Mouse (Mus musculus) kidney, embryonic 16.5 days (tissue): ENCODE results near the gene D16Ertd472e. TPM values are rescaled to one million over a fixed set of nuclear protein-coding genes. Genes with fewer than 3 reads are reported as not detected.

Source experiments
- ATAC-seq: fragments of 200-750 bp; cut with Nextera tagmentation; 2 replicates; pipeline ENCODE4 v1.8.0; 2017; ENCODE audit warnings: moderate TSS enrichment; ENCODE audit not compliant: low FRiP score, low TSS enrichment
- H3K27ac ChIP-seq: fragments of 300-500 bp; sonication (generic); 2 replicates; pipeline ENCODE4 v1.5.1; 2014; ENCODE audit warnings: low read length
- H3K27me3 ChIP-seq: fragments of 300-500 bp; sonication (generic); 2 replicates; pipeline ENCODE4 v1.6.1; 2014; ENCODE audit warnings: low read length, control low read depth, mixed read lengths; ENCODE audit not compliant: insufficient read depth
- H3K36me3 ChIP-seq: fragments of 300-500 bp; sonication (generic); 2 replicates; pipeline ENCODE4 v1.6.1; 2014; ENCODE audit warnings: low read length, control low read depth, mixed read lengths; ENCODE audit not compliant: insufficient read depth
- H3K4me1 ChIP-seq: fragments of 300-500 bp; sonication (generic); 2 replicates; pipeline ENCODE4 v1.6.1; 2014; ENCODE audit warnings: low read length, control low read depth, mixed read lengths; ENCODE audit not compliant: insufficient read depth
- H3K4me2 ChIP-seq: fragments of 300-500 bp; sonication (generic); replicated peaks from 2 replicates; pipeline ENCODE4 v1.6.1; 2014; ENCODE audit warnings: low read depth, low read length
- H3K4me3 ChIP-seq: fragments of 300-500 bp; sonication (generic); 2 replicates; pipeline ENCODE4 v1.5.1; 2014; ENCODE audit warnings: mild to moderate bottlenecking, low read length
- H3K9ac ChIP-seq: fragments of 300-500 bp; sonication (generic); replicated peaks from 2 replicates; pipeline ENCODE4 v1.6.1; 2014; ENCODE audit warnings: low read length
- H3K9me3 ChIP-seq: fragments of 300-500 bp; sonication (generic); 2 replicates; pipeline ENCODE4 v1.6.1; 2016; ENCODE audit warnings: low read length, control low read depth
- WGBS: fragments of 180-500 bp; shearing (Covaris S2); extraction: QIAGEN DNeasy Blood & Tissue Kit; methylation state at CpG from one replicate; pipeline ENCODE4 v1.1.7; 2014; 5-methylcytosine and 5-hydroxymethylcytosine counted together
- polyA plus RNA-seq: library from polyadenylated mRNA; unstranded; fragments of >200 nt; fragmentation: Nextera tagmentation; extraction: Ambion mirVana; gene quantifications from 2 replicates; pipeline ENCODE4 v1.2.1, GENCODE M21; 2015

Gene D16Ertd472e
- polyA plus RNA-seq, 1 experiment from 2014 or later, result 11.9 TPM

DNA sequence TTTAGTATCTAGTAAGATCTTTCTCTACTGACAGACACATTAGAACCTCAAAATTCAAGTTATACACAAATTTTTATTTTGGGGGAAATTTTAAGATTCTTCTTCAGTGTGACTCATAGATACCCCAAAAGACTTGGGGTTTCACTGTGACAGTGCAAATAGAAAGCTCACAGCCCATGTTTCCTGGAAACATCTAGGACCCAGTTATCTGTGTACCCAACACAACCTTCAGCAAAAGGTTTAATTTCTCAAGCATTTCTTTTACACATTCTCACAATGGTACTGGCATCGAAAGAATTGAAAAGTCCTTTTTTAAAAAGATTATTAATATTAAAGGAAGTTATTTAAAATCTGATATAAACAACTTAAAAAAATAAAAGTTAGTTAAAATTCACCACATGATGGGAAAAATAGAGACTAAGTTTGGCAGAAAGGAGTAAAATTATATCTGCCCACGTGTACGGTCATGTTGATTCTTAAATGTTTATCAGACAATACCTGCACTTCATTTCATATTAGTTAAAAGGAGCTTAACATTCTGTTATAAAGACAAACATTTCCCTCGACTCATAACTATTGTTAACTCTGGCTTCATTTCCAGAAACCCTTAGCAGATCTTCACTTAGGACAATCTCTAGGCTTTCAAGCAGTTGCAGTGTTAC, 1.2 kb downstream of the D16Ertd472e start:
- peaks cover 8% of the 10 kb centered on the region for H3K4me1 ChIP-seq
- H3K9ac ChIP-seq, result peak overlapping the region; percentile 86
- H3K4me2 ChIP-seq, result peak overlapping the region; percentile 58
- H3K27me3 ChIP-seq, result no peaks in the 10 kb centered on the region
- no peak for ATAC-seq
- H3K9me3 ChIP-seq, result 0 out of 2 replicates have a peak, but pooled peaks cover under 1% of the 10 kb centered on the region
- 32% methylated on average over 4 of the region's 4 CpGs for WGBS
- H3K4me3 ChIP-seq, result peak overlapping the region; percentile 64
- no peaks in the 10 kb centered on the region for H3K36me3 ChIP-seq
- H3K27ac ChIP-seq, result peak overlapping the region; percentile 89; the same call in 1 of the 2 replicates

DNA sequence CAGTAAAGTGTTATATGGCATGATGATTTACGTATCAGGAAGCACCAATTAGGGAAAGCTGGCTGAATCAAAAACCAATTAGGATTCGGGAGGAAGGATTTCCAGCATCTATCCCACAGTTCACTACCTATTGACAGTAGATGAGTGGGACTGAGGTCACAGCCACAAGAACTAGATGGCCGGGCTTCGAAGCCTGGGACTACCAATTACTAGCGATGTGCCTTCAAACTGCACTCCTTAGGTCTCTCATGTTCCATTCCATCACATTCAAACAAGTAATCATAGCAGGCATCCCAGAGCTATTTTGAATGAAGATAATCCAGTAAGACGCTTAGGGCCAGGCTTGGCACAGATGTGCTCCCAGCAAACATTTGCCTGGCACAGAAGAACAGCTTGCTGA, 2.3 kb downstream of the D16Ertd472e start:
- no peak overlapping the region for H3K9ac ChIP-seq
- H3K4me1 ChIP-seq, result peaks cover 8% of the 10 kb centered on the region
- ATAC-seq, result no peak
- H3K36me3 ChIP-seq, result no peaks in the 10 kb centered on the region
- H3K27me3 ChIP-seq, result no peaks in the 10 kb centered on the region
- peak overlapping the region; percentile 23; the same call in 1 of the 2 replicates for H3K4me2 ChIP-seq
- no peak overlapping the region for H3K27ac ChIP-seq
- 49% methylated on average over 6 of the region's 6 CpGs for WGBS
- no peak overlapping the region for H3K4me3 ChIP-seq
- no peaks in the 10 kb centered on the region for H3K9me3 ChIP-seq

DNA sequence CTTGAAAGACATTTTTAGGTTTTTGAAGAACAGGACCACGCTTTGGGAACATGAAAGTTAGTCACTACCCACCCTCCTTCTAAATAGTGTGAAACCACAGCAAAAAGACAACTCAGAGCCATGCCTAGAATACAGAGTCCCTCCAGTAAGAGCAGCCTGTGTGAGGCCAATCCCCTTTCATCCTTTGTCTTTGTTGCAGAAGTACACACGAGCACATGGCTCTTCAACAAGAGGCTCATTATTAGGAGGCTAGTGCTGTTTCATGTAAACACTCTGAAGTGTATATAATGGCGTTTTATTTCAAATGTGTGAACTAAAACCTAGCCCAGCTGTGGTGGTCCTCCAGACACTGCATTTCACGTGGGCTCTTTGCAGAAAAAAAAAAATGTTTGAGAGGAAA, 3.5 kb downstream of the D16Ertd472e start:
- ATAC-seq, result no peak
- 62% methylated on average over 4 of the region's 4 CpGs for WGBS
- H3K9me3 ChIP-seq, result no peaks in the 10 kb centered on the region
- no peak overlapping the region for H3K27ac ChIP-seq
- H3K4me3 ChIP-seq, result no peak overlapping the region
- no peaks in the 10 kb centered on the region for H3K36me3 ChIP-seq
- no peak overlapping the region for H3K9ac ChIP-seq
- H3K4me1 ChIP-seq, result peaks cover 8% of the 10 kb centered on the region
- no peaks in the 10 kb centered on the region for H3K27me3 ChIP-seq
- no peak overlapping the region for H3K4me2 ChIP-seq

DNA sequence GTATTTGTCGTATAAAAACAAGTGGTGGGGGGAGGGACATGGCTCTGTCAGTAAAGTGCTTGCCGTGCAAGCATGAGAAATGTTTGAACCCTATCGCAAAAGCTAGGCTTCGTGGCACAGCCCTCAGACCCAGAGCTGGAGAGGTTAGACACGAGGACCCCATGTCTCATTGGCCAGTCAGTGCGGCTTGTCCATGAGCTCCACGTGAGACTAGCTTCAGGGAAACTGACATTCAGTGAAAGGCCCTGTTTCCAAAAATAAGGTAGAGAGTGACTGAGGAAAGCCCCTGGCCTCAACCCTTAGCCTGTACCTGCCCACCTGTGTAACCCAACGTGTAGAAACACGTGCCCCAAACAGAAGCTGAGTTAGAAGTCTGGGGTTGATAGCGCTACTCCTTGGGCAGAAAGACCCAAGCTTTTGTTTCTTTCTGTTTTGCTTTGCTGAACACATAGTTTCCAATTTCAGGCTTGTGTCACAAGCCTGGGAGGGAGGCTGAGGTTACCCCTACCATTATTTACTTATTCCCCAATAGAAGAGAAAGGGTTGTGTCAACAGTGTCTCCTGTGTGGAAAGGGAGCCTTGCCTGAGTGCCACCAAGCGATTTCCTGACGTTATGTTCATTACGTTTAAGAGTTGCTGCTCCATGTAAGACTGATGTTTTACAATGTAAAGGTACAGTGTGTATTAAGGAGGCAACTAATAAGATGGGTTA, 12.2 kb downstream of the D16Ertd472e start:
- Histone ChIP-seq H3K9ac (no peak overlapping the region), H3K9me3 (no peaks in the 10 kb centered on the region), H3K27ac (no peak overlapping the region), H3K4me2 (no peak overlapping the region), H3K4me1 (no peaks in the 10 kb centered on the region), H3K4me3 (no peak overlapping the region), H3K36me3 (peaks cover 13% of the 10 kb centered on the region), H3K27me3 (no peaks in the 10 kb centered on the region)
- 62% methylated on average over 13 of the region's 13 CpGs for WGBS
- peak; percentile 39; the same call in 1 of the 2 replicates for ATAC-seq

DNA sequence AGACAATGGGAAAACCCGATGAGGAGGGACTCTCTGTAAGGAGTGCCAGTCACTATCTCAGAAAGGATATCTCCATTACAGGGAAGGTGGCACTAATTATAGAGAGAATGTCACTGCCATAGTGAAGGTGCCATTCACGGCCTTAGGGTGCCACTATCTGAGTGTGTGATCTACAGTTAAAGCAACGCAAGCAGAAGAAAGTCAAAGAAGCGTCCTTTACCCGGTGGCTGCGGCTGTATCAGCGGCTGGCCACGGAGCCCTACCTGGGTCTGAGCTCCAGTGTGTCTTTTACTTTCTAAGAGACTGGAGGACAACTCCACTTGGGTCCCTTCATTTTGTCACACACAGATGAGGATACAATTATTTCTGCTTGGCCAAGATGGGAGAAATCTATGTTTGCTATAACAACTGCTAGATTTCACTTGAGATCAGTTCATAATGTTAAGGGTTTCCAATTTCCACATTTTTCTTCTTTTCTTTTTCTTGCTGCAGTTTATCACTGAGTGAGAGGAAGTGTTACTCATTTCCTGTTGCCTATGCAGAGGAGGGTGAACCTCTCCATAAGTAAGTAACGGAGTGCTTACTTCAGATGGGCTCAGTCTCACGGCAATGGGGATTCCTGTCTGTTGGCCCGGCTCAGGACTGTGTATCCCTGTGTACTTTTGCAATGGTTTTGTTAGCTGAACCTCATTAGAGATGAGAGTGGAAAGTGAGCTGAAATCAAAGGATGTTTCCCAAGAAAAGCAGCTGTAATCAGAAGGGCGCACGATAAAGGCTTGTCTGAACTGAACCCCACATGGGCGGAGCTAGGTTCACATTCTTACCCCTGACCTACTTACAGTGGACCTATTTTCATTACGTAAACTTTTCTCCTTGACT, 13.2 kb downstream of the D16Ertd472e start:
- H3K4me3 ChIP-seq, result no peak overlapping the region
- no peak overlapping the region for H3K27ac ChIP-seq
- WGBS, result 81% methylated on average over 15 of the region's 15 CpGs
- peaks cover 13% of the 10 kb centered on the region for H3K36me3 ChIP-seq
- H3K4me2 ChIP-seq, result no peak overlapping the region
- H3K4me1 ChIP-seq, result no peaks in the 10 kb centered on the region
- no peak for ATAC-seq
- no peaks in the 10 kb centered on the region for H3K27me3 ChIP-seq
- no peak overlapping the region for H3K9ac ChIP-seq
- no peaks in the 10 kb centered on the region for H3K9me3 ChIP-seq

DNA sequence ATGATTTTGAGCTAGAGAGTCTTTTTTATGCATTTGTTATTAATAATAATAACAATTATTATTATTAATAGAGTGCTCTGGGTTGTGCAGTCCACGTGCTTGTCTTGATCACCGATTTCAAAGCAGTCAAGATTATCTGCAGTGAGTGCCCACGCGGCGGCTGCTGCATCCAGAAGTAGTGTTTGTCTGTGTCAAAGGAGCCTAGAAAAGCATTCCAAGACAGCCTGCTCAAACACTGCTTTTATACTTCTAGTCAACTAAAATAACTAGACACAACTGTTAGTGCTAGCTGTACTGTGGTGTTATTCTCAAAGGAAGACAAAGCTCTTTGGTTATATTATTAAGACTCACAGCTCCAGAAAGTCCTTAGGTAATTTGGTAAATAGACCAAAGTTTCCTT, 15.9 kb downstream of the D16Ertd472e start:
- H3K4me3 ChIP-seq, result no peak overlapping the region
- WGBS, result 87% methylated on average over 5 of the region's 5 CpGs
- no peaks in the 10 kb centered on the region for H3K9me3 ChIP-seq
- H3K9ac ChIP-seq, result no peak overlapping the region
- peaks cover 18% of the 10 kb centered on the region for H3K36me3 ChIP-seq
- no peak overlapping the region for H3K4me2 ChIP-seq
- no peak overlapping the region for H3K27ac ChIP-seq
- no peaks in the 10 kb centered on the region for H3K4me1 ChIP-seq
- no peaks in the 10 kb centered on the region for H3K27me3 ChIP-seq
- no peak for ATAC-seq

DNA sequence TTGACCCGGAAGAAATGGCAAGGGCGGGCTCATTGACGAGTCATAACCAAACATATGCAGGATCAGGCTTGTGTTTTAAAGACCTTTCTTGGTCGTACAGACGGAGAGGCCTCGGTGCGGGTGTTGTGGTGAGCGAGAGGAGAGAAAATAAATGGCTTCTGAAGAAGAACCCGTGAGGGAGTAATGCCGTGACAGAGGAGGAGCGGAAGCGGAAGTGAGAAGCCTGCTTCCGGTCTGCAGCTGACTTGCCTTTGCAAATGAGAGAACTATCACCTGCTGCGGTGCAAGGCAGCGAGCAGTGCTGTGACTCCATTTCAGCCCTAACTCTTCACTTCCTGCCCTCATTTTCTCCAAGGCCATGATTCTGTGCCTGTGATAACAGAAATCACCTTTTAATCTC, 16.4 kb downstream of the D16Ertd472e start:
- no peak overlapping the region for H3K4me2 ChIP-seq
- ATAC-seq, result no peak
- no peak overlapping the region for H3K4me3 ChIP-seq
- no peaks in the 10 kb centered on the region for H3K9me3 ChIP-seq
- H3K4me1 ChIP-seq, result no peaks in the 10 kb centered on the region
- H3K27me3 ChIP-seq, result no peaks in the 10 kb centered on the region
- no peak overlapping the region for H3K27ac ChIP-seq
- H3K36me3 ChIP-seq, result peaks cover 18% of the 10 kb centered on the region
- no peak overlapping the region for H3K9ac ChIP-seq
- WGBS, result 82% methylated on average over 15 of the region's 15 CpGs

DNA sequence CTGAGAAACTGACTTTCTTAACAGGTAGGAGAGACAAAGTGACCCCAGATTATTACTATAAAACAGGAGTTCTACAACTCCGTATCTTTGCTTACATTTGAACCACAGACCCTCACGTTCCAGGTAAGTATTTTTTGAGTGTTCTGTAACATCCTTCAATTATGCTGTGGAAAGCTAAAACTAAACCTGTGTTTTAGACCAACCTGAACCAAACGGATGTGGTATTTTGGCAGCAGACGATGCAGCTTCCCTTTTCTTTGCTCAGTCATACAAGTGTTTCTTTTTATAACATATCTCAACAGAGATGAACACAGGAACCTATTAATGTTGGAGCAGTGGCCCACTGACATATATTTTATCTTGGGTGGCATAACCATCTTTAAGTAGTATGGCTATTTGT, 18.9 kb downstream of the D16Ertd472e start:
- 95% methylated on average over 4 of the region's 4 CpGs for WGBS
- Histone ChIP-seq H3K27ac (no peak overlapping the region), H3K4me3 (no peak overlapping the region), H3K4me1 (no peaks in the 10 kb centered on the region), H3K9ac (no peak overlapping the region), H3K27me3 (no peaks in the 10 kb centered on the region), H3K36me3 (peaks cover 17% of the 10 kb centered on the region), H3K4me2 (no peak overlapping the region), H3K9me3 (no peaks in the 10 kb centered on the region)
- no peak for ATAC-seq

DNA sequence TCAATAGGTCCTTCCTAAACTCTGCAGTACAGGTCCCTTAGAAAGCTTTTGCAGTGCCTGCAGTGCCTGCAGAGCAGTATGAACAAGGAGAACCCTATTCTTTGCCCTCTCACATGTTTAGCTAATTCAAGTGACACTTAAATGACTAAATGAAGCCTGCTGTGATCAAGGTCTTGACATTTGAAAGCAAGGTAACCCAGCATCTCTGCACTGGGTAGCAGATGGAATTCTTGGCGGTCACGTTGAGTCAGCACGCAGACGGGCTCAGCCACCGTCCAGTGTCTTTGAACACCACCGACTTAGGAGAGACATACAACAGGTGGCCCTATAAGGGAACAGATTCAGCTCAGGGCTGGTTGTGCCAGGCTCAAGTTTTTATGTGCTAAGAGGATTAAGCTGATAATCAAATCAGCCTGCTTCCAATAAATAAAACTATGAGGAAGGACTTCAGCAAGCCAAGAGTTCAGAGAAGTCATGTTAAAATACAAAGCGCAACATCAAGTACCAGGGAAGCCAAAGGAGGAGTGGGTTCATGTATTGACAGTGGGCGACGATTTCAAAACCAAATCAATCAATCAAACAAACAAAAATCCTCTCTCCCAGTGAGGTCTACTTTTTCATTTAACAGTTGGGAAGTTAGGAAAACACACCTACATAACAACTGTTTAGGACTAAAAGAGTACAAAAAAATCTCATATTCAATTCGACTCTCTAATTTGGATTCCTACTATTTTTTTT, 21.4 kb downstream of the D16Ertd472e start:
- peaks cover 10% of the 10 kb centered on the region; the same call in 1 of the 2 replicates for H3K36me3 ChIP-seq
- no peak overlapping the region for H3K4me3 ChIP-seq
- 87% methylated on average over 10 of the region's 10 CpGs for WGBS

More for the DNA sequence above, 21.4 kb downstream of the D16Ertd472e start:
- no peak overlapping the region for H3K9ac ChIP-seq
- no peak for ATAC-seq
- no peak overlapping the region for H3K4me2 ChIP-seq
- H3K27ac ChIP-seq, result no peak overlapping the region
- H3K27me3 ChIP-seq, result no peaks in the 10 kb centered on the region
- no peaks in the 10 kb centered on the region for H3K9me3 ChIP-seq
- no peaks in the 10 kb centered on the region for H3K4me1 ChIP-seq
